Mouse (Mus musculus) embryo, embryonic 11.5 days (tissue): ENCODE data around the gene Iqck.

Source experiments
- DNase-seq: peaks from one replicate; pipeline ENCODE4 v3.0.0-alpha.2; 2012; ENCODE audit warnings: low read depth, low spot score

The Iqck gene

GRCm38 (mm10) chr7:118850676-118851290 is 4.8 kb upstream of the Iqck start:
- no peak for DNase-seq

GRCm38 (mm10) chr7:118851571-118851970 is 4.0 kb upstream of the Iqck start:
- no peak for DNase-seq

GRCm38 (mm10) chr7:118852611-118853010 is 2.9 kb upstream of the Iqck start:
- no peak for DNase-seq

GRCm38 (mm10) chr7:118854606-118855005 is 946 bp upstream of the Iqck start:
- DNase-seq, result no peak

GRCm38 (mm10) chr7:118855877-118856304 is 339 bp downstream of the Iqck start, which contains the start of gene Knop1:
TSS of gene Knop1 (minus strand) at chr7:118856254.
- DNase-seq, result no peak

GRCm38 (mm10) chr7:118858640-118859039 is 3.1 kb downstream of the Iqck start:
- no peak for DNase-seq

- no peak for DNase-seq
Observed at GRCm38 (mm10) chr7:118865362-118865761, 9.8 kb downstream of the Iqck start.

GRCm38 (mm10) chr7:118879466-118880029 is 24.0 kb downstream of the Iqck start:
- no peak for DNase-seq

GRCm38 (mm10) chr7:118883957-118884356 is 28.4 kb downstream of the Iqck start:
- DNase-seq, result no peak

- DNase-seq, result no peak
Observed at GRCm38 (mm10) chr7:118884969-118885368, 29.4 kb downstream of the Iqck start.

GRCm38 (mm10) chr7:118887303-118888055 is 31.9 kb downstream of the Iqck start:
- no peak for DNase-seq

- no peak for DNase-seq
Observed at GRCm38 (mm10) chr7:118889046-118889680, 33.6 kb downstream of the Iqck start.

GRCm38 (mm10) chr7:118895469-118896450 is 40.2 kb downstream of the Iqck start:
- no peak for DNase-seq

- no peak for DNase-seq
Observed at GRCm38 (mm10) chr7:118898063-118898462, 42.5 kb downstream of the Iqck start.

- DNase-seq, result no peak
Observed at GRCm38 (mm10) chr7:118900090-118900489, 44.5 kb downstream of the Iqck start.

GRCm38 (mm10) chr7:118902944-118903343 is 47.4 kb downstream of the Iqck start:
- no peak for DNase-seq

- DNase-seq, result no peak
Observed at GRCm38 (mm10) chr7:118903879-118904278, 48.3 kb downstream of the Iqck start.

- DNase-seq, result no peak
Observed at GRCm38 (mm10) chr7:118904530-118904929, 49.0 kb downstream of the Iqck start.

- DNase-seq, result no peak
Observed at GRCm38 (mm10) chr7:118908961-118909515, 53.5 kb downstream of the Iqck start.

- DNase-seq, result no peak
Observed at GRCm38 (mm10) chr7:118910464-118910863, 54.9 kb downstream of the Iqck start.

- no peak for DNase-seq
Observed at GRCm38 (mm10) chr7:118911170-118911569, 55.6 kb downstream of the Iqck start.
